Mouse (Mus musculus): ENCODE data around the gene Dock2.

The Dock2 gene

DNA sequence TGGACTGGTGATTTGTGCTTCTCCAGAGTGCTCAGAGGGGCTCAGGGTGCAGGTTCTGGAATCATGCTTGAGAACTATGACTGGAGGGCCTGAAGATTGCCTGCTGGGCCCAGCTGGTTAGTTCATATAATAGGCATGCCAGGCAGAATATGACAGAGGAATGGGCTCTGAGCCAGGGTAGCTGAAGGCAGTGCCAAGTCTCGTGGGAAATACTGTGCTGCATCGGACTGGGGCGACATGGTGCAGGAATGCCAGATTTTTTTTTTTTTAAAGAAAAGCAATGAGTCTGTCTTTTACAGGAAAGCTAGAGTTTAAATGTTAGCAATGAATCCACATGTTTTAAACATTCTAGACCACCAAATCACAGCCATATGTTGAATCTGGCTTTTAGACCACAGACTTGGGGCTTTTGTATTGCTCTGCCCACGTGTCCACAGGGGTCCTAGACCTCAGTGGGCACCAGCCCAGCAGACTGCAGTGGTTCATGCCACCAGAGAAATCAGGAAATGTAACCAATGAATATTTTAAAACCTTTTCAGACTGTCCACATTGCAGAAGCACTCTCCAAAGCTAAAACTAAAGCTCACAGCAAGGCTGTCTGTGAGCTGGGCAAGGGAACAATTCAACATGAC is 435.3 kb downstream of the Dock2 start:
- no peak for DNase-seq (ENCODE audit: low spot score)

DNA sequence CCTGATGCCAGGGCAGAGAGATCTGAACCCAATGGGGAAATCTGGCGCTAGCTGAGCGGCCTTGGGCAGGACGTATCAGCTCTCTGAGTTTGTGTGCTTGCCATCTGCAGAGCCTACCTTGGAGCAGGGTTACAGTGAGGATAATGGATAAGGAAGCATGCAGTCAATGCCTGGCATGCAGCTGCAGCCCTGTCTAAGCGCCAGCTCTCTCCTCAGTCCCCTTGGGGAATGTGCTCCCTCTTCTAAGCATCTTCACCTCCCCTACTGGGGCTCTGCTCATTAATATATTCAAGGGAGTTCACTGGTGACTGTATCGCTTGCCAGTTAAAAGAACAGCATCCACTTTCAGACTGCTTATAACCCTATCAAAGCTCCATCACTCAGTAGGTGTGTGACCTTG is 439.4 kb downstream of the Dock2 start:
- no peak for DNase-seq (ENCODE audit: low spot score)

DNA sequence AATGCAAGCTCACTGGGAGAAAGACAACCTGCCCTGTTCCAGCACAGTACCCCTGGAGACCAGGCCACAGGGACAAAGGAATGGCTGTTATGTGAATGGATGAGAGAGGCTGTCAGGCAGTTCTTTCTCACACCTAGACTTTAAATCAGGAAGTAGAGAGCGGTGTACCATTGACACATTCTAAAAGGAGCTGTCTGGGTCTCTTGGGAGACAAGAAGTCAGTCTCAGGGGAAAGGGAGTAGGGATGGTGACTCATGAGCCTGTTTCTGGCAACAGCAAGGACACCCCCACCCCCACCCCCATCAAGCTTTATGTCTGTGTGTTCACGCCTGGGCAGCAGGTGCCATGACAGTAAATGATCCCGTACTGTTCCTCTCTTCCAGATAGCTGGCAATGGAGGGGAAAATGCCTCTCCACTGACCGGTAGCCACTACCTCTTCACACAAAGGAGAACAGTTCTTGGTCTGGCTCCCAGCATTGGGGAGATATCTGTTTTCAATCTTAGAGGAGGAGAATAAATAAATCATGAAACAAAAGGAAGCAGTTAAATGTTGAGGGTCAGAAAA is 439.9 kb downstream of the Dock2 start:
- no peak for DNase-seq (ENCODE audit: low spot score)

DNA sequence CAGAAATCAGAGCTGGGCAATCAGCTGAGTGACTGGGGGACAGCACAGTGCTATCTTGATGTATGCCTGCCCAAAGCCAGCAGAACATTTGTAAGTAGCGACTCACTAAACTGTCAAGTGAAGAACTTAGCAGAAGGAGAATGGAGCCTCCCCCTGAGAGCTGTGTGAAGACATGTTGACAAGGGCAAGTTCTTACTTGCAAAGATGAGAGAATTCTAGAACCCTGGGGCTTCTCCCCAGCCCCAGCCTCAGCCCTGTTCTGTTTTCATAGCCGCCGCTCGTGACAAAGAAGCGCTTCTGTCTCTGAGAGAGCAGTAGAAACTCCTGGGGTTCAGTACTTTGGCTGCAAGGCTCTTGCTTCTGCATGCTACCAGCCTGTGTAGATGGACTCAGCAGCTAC is 444.0 kb downstream of the Dock2 start:
- DNase-seq (ENCODE audit: low spot score) = no peak

DNA sequence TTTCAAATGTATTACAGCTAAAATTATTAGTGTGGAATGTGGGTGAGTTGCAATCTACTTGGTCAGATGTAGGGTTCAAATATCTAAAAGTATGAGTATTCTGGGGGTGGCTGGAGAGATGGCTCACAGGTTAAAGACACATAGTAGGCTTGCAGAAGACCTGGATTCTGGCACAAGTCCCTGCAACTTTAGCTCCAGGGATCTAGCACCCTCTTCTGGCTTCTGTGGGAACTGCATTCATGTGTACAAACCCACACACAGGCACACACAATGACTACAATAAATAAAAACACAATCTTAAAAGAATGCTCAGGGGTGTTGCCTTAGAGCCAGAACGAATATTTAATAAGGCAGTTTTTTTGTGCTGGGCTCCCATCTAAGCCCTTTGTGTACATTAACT is 445.8 kb downstream of the Dock2 start:
- DNase-seq (ENCODE audit: low spot score) = no peak

DNA sequence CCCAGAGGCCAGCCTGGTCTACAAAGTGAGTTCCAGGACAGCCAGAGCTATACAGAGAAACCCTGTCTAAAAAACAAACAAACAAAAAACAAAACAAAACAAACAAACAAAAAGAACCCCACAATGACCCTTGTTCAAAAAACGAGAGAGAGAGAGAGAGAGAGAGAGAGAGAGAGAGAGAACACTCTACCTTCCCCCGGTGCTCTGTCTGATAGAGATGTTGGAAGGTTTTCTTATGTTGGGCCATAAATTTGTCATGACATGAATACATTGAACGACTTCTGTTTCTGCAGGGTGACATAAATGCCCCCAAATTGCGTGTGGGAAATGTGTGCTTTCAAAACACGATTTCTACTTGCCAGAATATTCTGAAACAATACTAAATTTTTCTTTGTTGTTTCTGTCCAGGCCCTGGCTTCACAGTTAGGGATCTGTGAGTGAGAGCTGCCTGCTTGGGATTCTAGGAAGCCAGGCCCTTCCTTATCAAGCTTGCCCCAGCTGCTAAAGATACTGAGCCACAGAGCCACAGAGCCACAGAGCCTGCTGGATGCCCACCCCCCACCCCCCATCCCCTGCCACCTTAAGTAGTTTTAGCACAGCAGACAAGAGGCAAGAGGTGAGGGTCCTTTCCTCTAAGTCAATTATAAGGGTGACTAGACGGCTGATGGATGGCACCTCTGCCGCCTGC is 451.2 kb downstream of the Dock2 start:
- no peak for DNase-seq (ENCODE audit: low spot score)

DNA sequence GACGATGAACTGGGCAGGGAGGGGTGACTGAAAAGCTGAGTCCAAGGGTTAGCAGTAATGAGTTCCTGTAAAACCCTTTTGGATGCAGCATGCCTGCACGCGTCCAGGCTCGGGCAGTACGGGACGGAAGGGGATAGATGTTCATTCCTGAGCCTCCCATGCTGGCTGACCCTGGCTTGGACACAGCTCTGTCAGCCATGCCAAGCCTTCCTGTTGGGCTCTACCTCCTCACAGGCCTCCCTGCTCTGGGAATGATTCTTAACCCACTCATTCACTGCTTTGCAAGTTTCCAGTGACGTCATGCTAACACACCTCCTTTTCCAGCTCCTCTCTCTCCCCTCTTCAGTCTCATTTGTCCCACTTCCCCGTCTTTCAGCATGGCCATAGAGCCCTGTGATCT is 460.0 kb downstream of the Dock2 start:
- no peak for DNase-seq (ENCODE audit: low spot score)

DNA sequence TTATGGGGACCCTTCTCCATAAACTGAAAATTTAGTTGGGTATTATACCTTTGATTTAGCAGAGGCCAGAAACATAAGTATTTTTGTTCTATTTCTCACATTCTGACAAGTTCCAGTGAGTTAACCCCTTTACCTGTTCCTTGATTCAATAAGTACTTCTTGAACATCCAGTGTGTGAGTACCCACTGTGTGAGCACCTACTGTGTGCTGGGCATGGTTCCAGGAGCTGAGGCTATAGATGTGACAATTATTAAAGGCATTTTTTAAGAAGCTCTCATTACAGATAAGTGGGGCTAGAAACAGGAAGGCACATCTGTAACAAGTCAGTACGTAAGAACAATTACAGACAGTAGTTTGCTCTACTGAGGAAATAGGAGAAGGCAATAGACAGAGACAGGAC is 464.4 kb downstream of the Dock2 start:
- no peak for DNase-seq (ENCODE audit: low spot score)

DNA sequence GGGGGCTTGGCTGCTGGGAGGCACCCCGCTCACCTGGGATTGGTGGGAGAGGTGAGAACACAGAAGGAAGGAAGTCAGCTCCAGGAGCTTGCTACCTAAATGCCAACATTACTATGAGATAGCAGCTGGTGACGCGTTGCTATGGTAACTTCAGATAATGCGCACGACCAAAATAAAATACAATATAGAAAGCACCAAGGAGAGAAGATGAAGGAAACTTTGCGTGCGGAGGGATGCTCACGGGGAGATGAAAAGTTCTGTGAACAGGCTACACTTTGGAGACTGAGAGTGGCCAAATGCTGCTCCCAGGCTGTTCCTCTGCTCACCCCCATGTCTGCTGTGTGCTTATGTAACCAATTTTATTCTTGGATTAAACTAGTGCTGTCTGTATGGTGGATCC is 466.7 kb downstream of the Dock2 start:
- DNase-seq (ENCODE audit: low spot score) = no peak

DNA sequence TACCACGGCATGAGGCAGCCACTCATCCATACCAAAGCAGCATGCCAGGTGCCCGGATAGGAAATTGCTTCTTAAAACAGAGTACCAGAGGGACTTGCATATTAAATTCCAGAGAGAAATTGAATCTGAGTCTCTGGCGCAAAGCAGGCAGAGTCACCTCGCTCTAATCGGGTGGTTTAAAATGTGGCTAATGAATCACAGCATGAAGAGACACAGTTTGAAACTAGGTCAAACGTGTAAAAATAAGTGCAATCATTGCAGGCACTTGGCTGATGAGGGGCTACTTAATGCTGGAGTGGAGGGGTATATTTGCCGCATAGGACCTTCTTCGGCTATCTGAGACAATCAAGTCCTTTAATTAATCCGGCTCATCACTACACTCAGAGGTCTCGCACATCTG is 467.5 kb downstream of the Dock2 start:
- no peak for DNase-seq (ENCODE audit: low spot score)

DNA sequence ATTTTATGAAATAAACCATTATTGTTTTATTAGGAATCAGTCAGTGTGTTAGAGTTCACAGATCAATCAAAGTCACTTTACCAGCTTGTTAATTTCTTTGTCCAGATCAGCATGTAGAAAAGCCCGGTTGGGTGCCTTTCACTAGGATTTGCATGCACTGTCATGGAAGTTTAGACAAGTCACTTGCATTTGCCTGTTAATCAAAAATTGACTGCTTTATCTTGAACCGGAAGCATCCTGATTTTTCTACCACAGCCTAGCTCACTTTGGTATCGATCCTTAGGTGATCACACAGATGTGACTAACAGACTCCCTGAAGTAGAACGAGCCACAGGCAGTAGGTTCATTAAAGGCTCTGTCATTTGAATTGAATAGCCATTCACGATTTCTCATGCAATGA is 468.3 kb downstream of the Dock2 start:
- DNase-seq (ENCODE audit: low spot score) = no peak

DNA sequence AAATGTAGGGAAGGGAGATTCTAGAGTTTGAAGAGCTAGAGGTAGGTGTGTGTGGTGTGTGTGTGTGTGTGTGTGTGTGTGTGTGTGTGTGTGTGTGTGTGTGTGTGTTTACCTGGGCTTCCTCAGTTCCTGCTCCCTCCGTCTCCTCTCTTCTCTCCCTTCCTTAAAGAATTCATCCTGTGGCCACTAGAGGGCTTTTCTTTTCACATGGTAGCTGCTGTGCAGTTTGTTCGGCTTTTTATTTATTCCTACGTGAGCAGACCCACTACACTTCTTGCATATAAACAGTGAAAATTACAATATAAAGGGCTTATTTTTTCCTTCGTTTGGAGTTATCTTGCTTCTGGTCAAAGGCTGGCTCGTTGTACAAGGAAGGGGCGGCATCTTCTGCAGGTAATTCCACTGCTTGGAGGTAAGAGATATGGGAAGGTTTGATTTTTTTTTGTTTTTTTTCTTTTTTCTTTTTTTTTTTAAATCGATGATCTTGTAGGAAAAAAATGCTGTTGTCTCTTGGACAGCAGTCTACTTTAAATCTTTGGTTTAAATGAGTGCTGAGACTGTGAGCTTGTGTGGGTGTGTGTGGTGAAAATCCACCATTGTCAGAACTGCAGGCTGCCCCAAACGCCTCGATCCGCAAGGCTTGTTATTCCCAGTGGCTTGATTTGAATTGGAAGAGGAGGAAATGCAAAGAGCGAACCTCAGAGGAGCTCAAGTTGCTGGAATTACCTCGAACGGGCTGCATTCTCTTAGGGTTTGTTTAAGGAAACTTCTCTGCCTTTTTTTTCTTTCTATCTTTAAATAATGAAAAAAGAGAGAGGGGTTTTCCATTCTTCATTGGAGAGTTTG is 468.9 kb downstream of the Dock2 start, which contains the start of gene Fam196b:
Gene Fam196b, plus strand, starts transcription at position 289 of the 846 bp plus-strand sequence.
- no peak for DNase-seq (ENCODE audit: low spot score)

DNA sequence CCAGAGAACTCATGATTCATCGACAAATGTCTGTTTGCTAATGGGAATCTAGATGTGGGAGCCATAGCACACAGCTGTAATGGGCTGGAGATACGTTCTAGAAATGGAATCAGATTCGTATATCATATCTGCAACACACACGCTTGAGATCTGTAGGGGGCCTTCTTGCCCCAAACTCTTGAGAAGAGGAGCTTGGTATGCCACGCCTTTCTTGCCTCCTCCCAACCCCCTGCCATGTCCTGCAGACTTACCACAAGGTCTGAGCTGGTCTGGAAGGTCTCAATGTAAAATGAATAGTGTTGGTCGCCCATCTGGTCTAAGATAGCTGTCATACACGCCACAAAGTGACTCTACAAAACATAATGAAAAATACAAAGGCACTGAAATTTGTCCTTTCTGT is 471.5 kb downstream of the Dock2 start:
- no peak for DNase-seq (ENCODE audit: low spot score)

DNA sequence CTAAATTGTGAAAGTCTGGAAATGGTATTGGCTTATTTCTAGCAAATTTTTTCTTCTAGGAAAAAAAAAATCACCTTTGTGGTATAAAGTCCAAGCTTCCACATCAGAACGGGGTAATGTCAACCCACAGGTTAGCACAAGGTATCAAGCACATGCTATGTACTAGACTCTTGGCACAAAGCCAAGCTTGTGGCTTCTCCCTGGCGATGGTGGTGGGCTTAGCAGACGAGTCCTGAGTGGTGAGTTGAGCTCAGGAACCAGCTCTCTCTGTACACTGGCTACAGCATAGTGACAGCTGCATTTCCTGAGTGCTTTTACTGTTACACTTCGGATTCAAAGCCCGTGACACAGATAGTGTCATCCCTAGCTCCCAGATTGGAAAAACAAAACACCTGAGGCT is 472.0 kb downstream of the Dock2 start:
- DNase-seq (ENCODE audit: low spot score) = no peak

DNA sequence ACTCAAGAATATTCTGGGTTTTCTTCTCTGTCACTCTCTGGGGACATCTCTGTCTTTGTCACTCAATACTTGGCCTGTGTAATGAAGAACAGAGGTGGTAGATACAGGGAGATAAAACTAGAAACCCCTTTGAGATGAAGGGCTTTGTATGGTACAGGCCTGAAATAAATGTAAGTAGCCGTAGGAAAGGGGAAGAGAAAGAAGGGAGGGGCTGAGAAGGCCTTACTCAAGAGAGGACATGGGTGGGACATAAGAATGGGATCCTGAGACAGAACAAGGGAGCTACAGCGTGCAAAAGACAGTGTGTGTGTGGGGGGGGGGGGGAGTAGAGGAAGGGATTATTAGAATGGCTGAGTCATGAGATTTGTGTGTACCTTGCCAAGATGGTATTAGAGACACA is 474.3 kb downstream of the Dock2 start:
- no peak for DNase-seq (ENCODE audit: low spot score)

DNA sequence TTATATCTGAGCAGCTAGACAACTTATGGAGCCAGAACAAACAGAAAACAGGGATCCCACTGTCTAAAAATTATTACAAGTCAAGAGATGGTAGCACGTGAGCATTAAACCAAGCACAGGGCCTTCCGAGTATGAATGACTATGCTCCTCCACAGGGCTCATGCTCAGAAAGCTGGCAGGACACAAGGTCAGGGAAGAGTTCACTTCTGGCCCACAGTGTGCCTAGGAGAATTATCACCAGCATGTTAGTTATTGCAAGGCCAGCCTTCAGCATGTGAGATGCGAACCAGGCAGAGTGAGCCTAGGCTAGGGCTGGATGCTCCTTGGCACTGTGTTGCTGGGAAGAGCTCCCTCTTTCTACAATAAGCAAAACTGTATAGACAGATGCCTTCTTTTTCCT is 475.0 kb downstream of the Dock2 start:
- DNase-seq (ENCODE audit: low spot score) = no peak

DNA sequence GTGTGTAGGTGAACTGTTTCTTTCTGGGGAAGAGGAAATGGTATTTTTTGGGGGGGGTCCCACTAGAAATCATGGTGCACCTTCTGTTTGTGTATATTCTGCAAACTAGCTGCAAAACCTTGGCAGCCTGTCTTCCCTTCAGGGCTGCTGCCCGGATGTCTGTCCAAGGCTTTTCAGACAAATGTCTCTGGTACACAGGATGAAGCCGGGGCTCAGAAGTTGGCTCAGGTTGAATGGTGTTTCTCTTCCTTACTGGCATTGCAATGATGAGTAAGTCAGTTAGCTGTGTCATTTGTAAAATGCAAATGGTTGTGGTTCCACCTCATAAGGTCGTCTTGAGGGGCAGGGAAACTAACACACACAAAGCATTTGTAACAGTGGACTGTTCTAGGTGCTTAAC is 477.5 kb downstream of the Dock2 start:
- no peak for DNase-seq (ENCODE audit: low spot score)

DNA sequence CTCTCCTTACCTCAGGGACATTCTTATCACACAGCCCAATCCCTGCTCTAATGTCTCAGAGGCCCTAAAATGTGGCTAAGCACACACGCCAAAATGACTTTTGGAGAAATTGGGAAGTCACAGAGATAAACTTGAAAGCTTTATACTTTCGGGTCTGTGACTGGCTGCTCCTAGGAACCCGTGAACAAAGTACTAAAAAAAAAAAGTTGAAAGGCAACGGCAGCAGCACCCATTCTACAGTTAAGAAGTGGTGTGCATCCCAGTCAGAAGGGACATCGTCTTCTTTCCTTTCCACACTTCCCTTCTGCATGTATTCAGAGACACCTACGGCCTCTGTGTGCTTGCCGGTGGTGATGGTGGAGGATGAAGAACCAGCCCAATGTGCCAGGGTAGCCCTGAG is 483.6 kb downstream of the Dock2 start:
- DNase-seq (ENCODE audit: low spot score) = no peak

DNA sequence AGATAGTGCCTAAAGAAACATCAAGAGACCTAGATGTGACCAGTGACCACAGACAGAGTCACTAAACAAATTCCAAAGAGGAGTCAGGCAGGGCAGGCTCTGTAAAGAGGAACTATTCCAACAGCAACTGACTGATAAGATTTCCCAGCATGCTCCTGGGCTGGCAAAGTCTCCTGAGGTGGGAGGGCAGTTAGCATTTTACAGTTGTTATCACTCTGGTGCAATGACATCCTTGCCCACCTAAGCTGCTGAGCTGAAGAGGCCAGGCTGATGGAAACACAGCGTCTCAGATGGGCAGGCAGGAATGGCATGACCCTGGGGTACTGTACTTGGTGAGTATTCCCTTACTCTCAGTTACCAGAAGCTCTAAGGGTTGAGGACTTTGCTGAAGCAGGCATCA is 484.1 kb downstream of the Dock2 start:
- DNase-seq (ENCODE audit: low spot score) = no peak

DNA sequence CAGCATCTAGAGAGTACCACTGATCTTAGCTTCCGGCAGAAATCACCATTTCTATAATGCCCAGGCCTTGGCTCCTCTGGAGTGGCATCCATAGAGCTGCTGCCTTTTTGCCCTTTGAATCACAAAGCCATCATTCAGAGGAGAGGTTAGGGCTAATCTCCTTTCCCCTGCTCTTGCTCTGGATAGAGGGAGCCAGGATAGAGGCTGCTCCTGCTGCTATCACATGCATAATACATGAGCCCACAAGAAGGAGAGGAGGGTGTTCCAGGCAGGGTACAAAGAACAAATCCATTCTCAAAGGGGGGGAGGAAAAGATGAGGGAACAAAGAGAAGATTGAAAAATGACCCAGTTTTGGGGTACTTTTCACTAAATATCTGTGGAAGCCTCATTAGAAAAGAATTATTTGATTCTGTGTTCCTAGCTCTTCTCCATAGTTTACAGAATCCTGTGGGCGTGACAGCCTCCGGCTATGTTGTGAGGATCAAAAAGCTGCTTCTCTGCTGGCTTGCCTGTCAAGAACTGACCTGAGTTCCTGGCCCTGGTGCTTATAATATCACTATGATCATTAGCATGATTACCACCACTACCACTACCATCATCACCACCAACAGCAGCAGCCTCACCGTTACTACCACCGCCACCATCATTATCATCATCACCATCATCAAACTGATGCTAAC is 485.9 kb downstream of the Dock2 start:
- DNase-seq (ENCODE audit: low spot score) = no peak

DNA sequence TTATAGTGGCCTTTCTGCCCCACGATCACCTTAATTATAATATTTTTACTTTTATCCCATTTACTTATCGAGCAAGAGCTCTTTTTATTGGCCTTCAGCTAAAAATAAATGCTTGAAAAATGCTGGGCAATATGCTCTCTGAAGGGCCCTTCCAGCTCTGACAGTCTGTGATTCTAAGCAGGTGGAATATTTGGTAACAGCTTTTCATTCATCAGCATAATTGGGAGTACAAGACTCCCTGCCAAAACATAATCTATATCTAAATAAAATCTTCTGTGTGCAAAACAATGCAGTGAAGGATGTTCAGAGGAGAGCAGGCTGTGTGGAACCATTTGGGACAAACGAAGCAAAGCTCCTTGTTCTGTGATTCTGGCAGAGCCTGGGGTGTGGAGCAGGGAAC is 492.4 kb downstream of the Dock2 start:
- no peak for DNase-seq (ENCODE audit: low spot score)

DNA sequence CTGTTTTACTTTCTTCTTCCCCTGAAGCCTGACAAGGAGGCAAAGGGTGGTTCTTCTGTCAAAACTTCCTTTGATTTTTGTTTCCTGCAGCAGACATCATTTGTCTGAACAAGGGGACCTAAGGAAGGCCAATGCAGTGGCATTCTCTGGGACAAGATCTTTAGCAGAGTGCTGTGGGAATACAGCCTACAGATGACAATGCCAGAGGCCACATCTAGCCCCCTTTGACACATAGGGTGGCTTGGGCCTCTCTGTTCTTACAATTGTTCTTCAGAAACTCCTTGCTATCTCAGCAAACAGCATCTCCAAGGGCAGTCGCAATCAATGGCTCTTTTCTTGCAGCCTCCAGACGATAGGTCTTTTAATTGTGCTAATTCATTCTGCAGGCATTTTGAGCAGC is 493.0 kb downstream of the Dock2 start:
- DNase-seq (ENCODE audit: low spot score) = no peak
